Mouse (Mus musculus): Measurements from ENCODE around the gene Cfap45. TPM values are rescaled to one million over a fixed set of nuclear protein-coding genes. Genes with fewer than 3 reads are reported as not detected.

Gene Cfap45
- polyA plus RNA-seq, 1 experiment from 2014 or later: 1.2 TPM

DNA sequence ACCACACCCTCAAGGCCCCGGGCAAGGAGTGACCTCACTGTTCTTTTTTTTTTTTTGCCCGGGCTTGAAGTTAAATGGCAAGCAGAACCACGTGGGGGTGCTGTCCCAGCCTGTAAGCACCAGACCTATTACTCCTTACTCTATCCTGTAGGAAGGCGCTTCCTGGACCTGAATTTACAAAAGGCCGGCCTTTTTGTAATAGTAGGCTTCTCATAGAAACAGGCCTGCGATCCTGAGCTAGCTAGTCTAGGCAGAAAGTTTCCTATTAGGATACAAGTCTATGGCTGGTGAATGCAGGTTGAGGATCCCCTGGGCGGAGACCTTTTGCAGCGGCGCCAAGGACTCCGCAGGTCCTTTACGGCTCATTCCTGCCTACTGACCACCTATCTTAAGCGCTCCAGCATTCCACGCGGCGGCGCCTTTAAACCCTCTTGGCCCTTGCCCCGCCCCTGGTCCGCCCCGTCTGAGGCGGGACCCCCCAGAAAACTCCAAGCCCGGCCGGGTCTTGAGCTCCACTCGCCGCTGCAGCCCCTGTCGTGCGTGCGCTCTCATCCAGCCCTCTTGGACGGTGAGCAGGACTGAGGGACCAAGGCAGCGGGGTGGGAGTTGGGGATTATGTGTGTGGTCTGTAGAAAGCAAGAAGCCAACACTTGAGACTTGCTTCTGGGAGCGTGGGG lies 20.7 kb upstream of the Cfap45 start, which contains the start of gene Tagln2:
TSS of gene Tagln2 (plus strand) at position 283 of the 677 bp plus-strand sequence.
- Histone ChIP-seq H3K4me2 (replicated peaks) (peak within 1 kb of the TSS; percentile 56), H3K9ac (replicated peaks) (peak within 1 kb of the TSS; percentile 43), H3K9me3 (no peaks in the 10 kb centered on the region), H3K36me3 (peaks cover 37% of the 10 kb centered on the region), H3K27me3 (peaks cover 56% of the 10 kb centered on the region), H3K4me3 (peak within 1 kb of the TSS; percentile 40), H3K4me1 (peaks cover 51% of the 10 kb centered on the region), H3K27ac (replicated peaks) (no peak within 1 kb of the TSS)
- 2% methylated on average over 30 of the region's 30 CpGs for WGBS
- ATAC-seq (ENCODE audit: low FRiP score, low read depth): peak; percentile 28

GRCm38 (mm10) chr1:172500451-172501370 lies 19.9 kb upstream of the Cfap45 start:
- Histone ChIP-seq H3K4me2 (replicated peaks) (peak overlapping the region; percentile 56), H3K4me1 (peaks cover 53% of the 10 kb centered on the region), H3K4me3 (peak overlapping the region; percentile 40), H3K9me3 (no peaks in the 10 kb centered on the region), H3K36me3 (peaks cover 29% of the 10 kb centered on the region), H3K9ac (replicated peaks) (peak overlapping the region; percentile 43), H3K27me3 (peaks cover 60% of the 10 kb centered on the region), H3K27ac (replicated peaks) (no peak overlapping the region)
- ATAC-seq (ENCODE audit: low FRiP score, low read depth): peak; percentile 3
- 1% methylated on average over 51 of the region's 56 CpGs for WGBS

DNA sequence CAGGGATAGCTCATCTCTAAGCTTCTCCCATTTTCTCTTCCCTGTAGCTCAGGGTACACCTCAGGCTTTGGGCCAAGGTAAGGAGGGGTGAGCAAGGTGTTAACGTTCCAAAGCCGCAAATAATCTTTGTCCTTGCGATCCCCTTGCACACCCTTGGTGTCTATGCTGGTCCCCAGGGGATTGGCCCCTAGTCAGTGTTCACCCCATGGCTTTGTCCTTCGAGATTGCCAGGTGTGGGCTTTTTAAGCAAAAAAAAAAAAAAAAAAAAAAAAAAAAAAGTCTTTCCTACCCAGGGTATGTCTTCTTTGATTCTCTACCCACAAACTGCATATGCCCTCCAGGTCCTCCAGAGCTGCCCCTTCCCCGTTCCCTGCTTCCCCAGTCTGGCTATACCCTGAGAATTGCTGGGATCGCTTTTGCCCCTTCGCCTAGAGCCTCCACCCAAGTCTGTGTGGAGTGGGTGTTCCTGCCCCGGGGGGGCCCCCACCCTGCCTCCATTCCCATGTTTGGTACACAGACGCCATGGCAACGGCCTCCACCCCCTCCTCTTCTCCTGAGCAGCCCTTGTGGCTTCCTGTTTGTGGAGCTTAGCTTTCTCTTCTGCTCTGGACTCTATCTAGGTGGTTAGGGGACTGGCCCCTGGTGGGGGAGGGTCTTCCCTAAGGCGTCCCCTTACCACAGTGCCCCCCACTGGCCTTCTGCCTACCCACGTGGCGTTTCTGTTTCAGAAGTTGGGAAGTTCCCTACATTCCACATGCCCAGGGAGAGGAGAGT lies 19.0 kb upstream of the Cfap45 start:
- WGBS: 39% methylated on average over 13 of the region's 13 CpGs
- H3K27ac ChIP-seq (replicated peaks): no peak overlapping the region
- H3K4me1 ChIP-seq: peaks cover 53% of the 10 kb centered on the region
- peaks cover 60% of the 10 kb centered on the region for H3K27me3 ChIP-seq
- no peak overlapping the region for H3K9ac ChIP-seq (replicated peaks)
- peak overlapping the region; percentile 40; the same call in 1 of the 2 replicates for H3K4me3 ChIP-seq
- H3K4me2 ChIP-seq (replicated peaks): peak overlapping the region; percentile 56
- 0 out of 2 replicates have a peak, but pooled peaks have one; percentile 7 for ATAC-seq (ENCODE audit: low FRiP score, low read depth)
- H3K9me3 ChIP-seq: no peaks in the 10 kb centered on the region
- H3K36me3 ChIP-seq: peaks cover 20% of the 10 kb centered on the region

DNA sequence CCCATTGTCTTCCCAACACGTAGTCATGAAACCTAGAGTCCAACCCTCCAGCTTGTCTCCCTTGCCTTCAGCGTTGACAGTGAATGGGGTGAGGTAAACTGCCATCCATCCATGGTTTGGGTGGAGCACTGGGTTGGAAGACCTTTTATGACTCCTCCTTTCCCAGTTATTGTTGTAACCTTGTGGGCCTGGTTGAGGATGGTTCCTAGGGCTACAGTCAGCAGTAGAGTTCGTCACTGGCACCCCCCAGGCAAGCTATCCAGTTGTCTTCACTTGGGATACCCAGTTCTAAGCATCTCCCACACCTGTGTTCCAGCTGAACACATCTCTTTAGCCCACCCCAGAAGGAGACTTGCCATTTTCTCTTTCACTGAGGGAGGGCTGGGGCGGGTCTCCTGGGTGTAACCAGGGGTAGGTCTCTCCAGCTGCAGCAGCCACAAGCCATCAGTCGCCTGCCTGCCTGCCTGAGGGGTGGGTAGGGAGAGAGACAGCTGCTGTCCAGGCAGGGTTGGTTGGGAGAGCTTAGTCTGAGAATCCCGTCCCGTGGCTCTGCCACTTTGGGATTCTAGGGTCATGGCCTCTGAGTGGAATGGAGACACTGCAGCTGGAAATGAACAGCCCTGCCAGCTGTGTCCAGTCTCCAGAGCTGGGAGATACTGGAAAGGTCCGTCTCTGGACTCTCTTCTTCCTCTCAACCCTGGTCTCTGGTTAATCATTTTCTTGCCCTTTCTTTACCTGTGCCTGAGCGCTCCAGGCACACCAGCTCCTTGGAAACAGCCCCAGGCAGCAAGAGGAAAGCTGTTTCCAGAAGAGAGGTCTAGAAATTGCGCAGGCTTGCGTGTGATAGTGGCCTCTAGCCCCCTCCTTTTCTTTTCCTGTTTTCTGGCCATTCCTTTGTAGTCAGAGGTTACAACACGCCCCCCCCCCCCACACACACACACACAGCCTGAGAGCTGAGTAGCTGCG lies 18.2 kb upstream of the Cfap45 start:
- Histone ChIP-seq H3K9ac (replicated peaks) (0 out of 2 replicates have a peak overlapping the region, but pooled peaks have one; percentile 2), H3K27ac (replicated peaks) (peak overlapping the region; percentile 30; the same call in 1 of the 2 replicates), H3K36me3 (peaks cover 12% of the 10 kb centered on the region), H3K4me3 (no peak overlapping the region), H3K4me2 (replicated peaks) (peak overlapping the region; percentile 9; the same call in 1 of the 2 replicates), H3K27me3 (peaks cover 55% of the 10 kb centered on the region), H3K4me1 (peaks cover 53% of the 10 kb centered on the region), H3K9me3 (no peaks in the 10 kb centered on the region)
- WGBS: 41% methylated on average over 13 of the region's 13 CpGs
- ATAC-seq (ENCODE audit: low FRiP score, low read depth): no peak

DNA sequence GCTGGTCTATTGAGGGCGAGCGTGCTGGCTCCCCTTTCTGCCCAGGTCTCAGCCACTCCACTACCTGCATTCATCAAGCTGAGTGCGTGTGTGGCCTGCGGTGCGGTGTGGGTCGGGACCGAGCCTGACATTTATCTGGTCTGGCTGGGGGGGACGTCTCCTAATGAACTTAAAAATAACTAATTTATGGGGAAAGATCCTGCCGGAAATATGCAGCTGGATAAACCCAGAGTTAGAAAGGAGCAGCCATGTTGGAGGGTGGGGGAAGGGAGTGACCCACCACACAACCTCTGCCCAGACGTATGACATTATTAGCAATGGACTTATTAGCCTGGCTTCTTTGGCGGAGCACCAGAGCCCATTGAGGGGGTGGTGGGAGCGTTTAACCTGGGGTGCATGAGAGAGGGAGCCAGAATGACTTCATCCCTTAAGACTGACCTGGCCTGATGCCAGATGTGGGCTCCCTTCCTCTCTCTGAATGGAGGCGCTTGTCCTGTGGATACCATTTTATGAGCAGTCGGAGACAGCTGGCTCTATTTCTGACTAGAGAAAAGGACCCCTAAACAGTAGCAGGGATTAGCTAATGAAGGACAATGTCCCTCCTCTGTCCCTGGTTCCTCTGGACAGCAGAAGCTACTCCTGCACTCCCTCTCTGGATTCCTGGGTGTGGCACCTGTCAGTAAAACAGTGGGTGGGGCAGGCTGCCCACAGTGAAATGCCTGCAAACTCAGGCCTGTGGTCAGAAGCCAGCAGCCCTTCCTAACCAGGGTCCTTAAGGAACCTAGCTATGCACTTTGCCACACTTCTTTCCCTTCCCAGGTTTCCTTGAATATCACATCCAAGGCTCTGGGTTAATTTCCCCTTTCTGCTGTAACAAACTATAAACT lies 17.2 kb upstream of the Cfap45 start:
- Histone ChIP-seq H3K27ac (replicated peaks) (peak overlapping the region; percentile 30; the same call in 1 of the 2 replicates), H3K4me1 (peaks cover 55% of the 10 kb centered on the region), H3K9ac (replicated peaks) (0 out of 2 replicates have a peak overlapping the region, but pooled peaks have one; percentile 2), H3K4me2 (replicated peaks) (0 out of 2 replicates have a peak overlapping the region, but pooled peaks have one; percentile 9), H3K4me3 (no peak overlapping the region), H3K27me3 (peaks cover 49% of the 10 kb centered on the region), H3K9me3 (no peaks in the 10 kb centered on the region), H3K36me3 (peaks cover 3% of the 10 kb centered on the region; the same call in 1 of the 2 replicates)
- 41% methylated on average over 14 of the region's 14 CpGs for WGBS
- no peak for ATAC-seq (ENCODE audit: low FRiP score, low read depth)

DNA sequence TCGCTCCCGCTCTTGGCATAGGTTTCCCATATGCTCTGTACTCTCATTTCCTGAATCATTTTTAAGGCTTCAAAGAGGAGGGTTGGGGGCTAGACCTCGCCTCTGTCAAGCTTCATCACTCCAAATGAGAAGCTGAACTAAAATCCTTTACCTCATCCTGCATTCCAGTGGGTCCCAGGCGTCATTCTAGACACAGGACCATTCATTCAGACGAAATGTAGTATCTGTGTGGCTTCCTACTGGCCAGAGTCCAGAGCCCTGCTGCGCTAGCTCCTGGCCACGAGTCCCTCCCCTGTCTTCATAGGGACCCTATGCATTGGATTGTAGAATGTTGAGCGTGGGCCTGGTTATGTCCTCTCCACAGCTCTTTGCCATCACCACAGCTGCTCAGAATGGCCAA lies 15.8 kb upstream of the Cfap45 start:
- Histone ChIP-seq H3K27ac (replicated peaks) (no peak overlapping the region), H3K36me3 (no peaks in the 10 kb centered on the region), H3K9ac (replicated peaks) (no peak overlapping the region), H3K4me2 (replicated peaks) (no peak overlapping the region), H3K27me3 (peaks cover 40% of the 10 kb centered on the region), H3K4me3 (no peak overlapping the region), H3K4me1 (peaks cover 51% of the 10 kb centered on the region), H3K9me3 (no peaks in the 10 kb centered on the region)
- WGBS: 87% methylated on average over 8 of the region's 8 CpGs
- ATAC-seq (ENCODE audit: low FRiP score, low read depth): no peak

DNA sequence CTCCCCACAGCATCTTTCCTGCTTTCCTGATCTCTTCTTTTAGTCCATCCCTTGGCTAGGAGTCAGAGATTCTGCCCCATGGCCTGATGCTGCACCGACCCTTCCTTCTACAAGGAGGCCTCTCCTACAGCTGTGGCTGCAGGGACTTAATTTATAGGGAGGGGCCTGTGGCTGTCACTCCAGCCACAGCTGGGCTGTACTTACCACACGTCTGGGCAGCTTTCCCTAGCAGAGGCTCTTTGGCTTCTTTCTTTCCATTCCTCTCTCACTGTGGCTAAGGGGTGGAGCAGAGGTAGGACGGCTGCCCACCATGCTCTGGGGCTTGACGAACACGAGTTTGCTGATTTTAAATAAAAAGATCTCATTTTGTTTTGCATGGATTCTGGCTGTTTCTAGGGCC lies 13.6 kb upstream of the Cfap45 start:
- Histone ChIP-seq H3K4me2 (replicated peaks) (no peak overlapping the region), H3K27ac (replicated peaks) (no peak overlapping the region), H3K27me3 (peaks cover 18% of the 10 kb centered on the region), H3K36me3 (no peaks in the 10 kb centered on the region), H3K9me3 (no peaks in the 10 kb centered on the region), H3K4me1 (peaks cover 38% of the 10 kb centered on the region), H3K9ac (replicated peaks) (no peak overlapping the region), H3K4me3 (no peak overlapping the region)
- WGBS: 62% methylated on average over 5 of the region's 5 CpGs
- no peak for ATAC-seq (ENCODE audit: low FRiP score, low read depth)

DNA sequence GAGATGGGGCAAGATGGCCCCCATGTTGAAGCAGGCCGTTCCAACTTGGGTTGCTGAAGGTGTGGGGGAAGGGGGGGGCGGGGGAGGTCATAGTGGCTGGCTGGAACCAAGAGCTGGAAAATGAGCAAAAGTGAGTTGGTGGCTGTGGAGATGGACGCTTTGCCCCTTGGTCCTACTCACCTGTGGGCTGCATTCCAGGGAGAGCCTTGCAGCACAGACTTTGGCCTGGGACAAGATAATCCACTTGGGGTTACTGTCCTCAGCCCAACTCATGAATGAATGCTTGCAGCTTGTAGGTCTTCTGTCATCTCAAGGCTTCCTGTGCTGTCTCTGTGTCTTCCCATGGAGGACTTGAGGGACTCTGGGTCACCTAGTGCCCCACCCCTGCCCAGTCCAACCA lies 12.9 kb upstream of the Cfap45 start:
- ATAC-seq (ENCODE audit: low FRiP score, low read depth): no peak
- Histone ChIP-seq H3K4me2 (replicated peaks) (no peak overlapping the region), H3K27me3 (peaks cover 11% of the 10 kb centered on the region; the same call in 1 of the 2 replicates), H3K4me1 (peaks cover 31% of the 10 kb centered on the region), H3K4me3 (no peak overlapping the region), H3K9me3 (no peaks in the 10 kb centered on the region), H3K9ac (replicated peaks) (no peak overlapping the region), H3K36me3 (no peaks in the 10 kb centered on the region), H3K27ac (replicated peaks) (no peak overlapping the region)
- 86% methylated on average over 3 of the region's 3 CpGs for WGBS

DNA sequence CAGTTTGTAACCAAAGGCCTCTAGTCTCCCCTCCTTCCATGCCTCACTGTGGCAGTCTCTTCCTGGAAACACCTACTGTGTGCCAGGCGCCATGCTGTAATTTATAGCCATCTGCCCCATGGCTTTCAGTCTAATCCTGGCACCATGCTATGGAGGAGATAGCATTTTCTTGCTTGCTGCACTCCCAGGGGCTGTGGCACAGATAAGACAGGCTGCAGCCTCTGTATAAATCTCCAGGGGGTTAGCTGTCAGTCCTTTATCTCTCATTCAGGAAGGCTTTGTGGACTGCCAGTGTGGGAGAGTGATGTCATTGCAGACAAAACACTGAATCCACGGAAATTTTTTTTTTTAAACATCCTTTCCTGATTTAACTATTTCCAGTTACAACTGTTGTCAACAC lies 12.4 kb upstream of the Cfap45 start:
- Histone ChIP-seq H3K9ac (replicated peaks) (no peak overlapping the region), H3K4me2 (replicated peaks) (no peak overlapping the region), H3K27me3 (peaks cover 7% of the 10 kb centered on the region; the same call in 1 of the 2 replicates), H3K9me3 (no peaks in the 10 kb centered on the region), H3K36me3 (no peaks in the 10 kb centered on the region), H3K4me1 (peaks cover 26% of the 10 kb centered on the region), H3K4me3 (no peak overlapping the region), H3K27ac (replicated peaks) (no peak overlapping the region)
- WGBS: 54% methylated on average over 2 of the region's 2 CpGs
- no peak for ATAC-seq (ENCODE audit: low FRiP score, low read depth)

DNA sequence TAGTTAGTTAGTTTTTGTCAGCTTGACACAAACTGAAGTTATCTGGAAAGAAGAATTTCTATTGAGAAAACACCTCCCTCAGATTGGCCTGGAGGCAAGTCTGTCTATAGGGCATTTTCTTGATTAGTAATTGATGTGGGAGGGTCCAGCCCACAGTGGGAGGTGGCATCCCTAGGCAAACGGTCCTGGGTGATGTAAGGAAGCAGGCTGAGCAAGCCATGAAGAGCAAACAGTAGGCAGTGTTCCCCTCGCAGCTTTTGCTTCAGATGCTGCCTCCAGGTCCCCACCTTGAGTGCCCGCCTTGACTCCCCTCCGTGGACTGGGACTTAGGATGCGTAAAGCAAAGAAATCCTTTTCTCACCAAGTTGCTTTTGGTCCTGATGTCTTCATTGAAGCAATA lies 11.4 kb upstream of the Cfap45 start:
- no peak overlapping the region for H3K4me3 ChIP-seq
- H3K4me1 ChIP-seq: peaks cover 16% of the 10 kb centered on the region
- H3K9ac ChIP-seq (replicated peaks): no peak overlapping the region
- WGBS: 82% methylated on average over 5 of the region's 5 CpGs
- no peak for ATAC-seq (ENCODE audit: low FRiP score, low read depth)
- no peak overlapping the region for H3K27ac ChIP-seq (replicated peaks)
- no peak overlapping the region for H3K4me2 ChIP-seq (replicated peaks)
- H3K36me3 ChIP-seq: no peaks in the 10 kb centered on the region
- H3K27me3 ChIP-seq: peaks cover 7% of the 10 kb centered on the region; the same call in 1 of the 2 replicates
- H3K9me3 ChIP-seq: no peaks in the 10 kb centered on the region
